Mouse (Mus musculus) megakaryocyte, embryonic 14.5 days (primary cell): Measurements from ENCODE around the gene Adgre1.

Source experiments
- FLI1 ChIP-seq: IDR thresholded peaks from 2 replicates; pipeline ENCODE4 v1.6.1; 2012; ENCODE audit warnings: low read length, inconsistent platforms, mixed read lengths
- GATA1 ChIP-seq: IDR thresholded peaks from 3 replicates; pipeline ENCODE4 v1.6.1; 2012; ENCODE audit warnings: mixed read lengths, low read length, inconsistent platforms, borderline replicate concordance

DNA sequence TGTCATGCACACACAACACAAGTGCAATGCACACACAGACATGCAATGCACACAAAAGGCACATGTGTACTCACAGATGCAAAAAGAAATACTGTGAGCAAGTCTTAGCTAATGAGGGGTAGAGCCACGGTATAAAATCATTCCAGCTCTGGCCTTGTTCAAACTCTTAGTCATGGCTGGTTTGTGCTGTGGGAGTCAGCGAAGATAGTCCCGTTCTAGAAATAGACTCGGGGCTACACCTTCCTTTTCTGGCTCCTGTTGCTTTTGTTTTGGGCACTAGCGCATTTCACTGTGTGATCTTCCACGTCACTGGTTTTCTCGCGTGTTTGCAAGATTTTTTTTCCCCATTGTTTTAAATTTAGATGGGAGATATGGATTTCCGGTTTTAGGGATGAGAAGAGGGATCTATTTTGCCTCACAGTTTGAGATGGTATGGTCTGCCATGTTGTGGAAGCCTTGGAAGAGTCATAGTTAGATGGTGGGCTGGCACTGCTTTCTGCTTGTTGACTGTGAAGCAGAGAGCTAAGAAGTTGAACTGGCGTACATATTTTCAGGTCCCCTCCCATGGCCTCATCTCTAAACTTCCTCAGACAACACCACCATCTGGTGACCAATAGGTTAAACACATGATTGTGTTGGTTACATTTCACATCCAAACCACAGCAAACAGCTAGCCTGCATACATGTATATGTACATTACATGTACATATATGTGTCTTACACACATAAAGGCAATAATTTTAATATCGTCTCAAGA, 1.2 kb downstream of the Adgre1 start:
- TF ChIP-seq FLI1 (no peak), GATA1 (no peak)
